Mouse (Mus musculus) adrenal gland, adult 2 months (tissue): ENCODE data around the gene Rhbdf2. TPM values are rescaled to one million over a fixed set of nuclear protein-coding genes. Genes with fewer than 3 reads are reported as not detected.
A peak's percentile ranks its signal among the peaks of the same experiment; 100 is the strongest.
"Not testable (repeated sequence)": the region's sequence is repeated elsewhere in the genome, so short reads cannot be mapped to it uniquely, and the experiment has no call there.

ENCODE experiments used
- DNase-seq: peaks from one replicate; pipeline ENCODE4 v3.0.0; 2021
- long read RNA-seq: library from polyadenylated mRNA; stranded (forward); transcript quantifications from one replicate; pipeline ENCODE4 v2.0.0, GENCODE M21; 2021
- polyA plus RNA-seq: library from polyadenylated mRNA; depleted of rRNA; stranded (reverse); fragments of >200 nt; gene quantifications from 2 replicates; pipeline ENCODE4 v1.2.3, GENCODE M21; 2012; rRNA removed
- total RNA-seq, 2 experiments: library from RNA; stranded (reverse); gene quantifications; 2 replicates each; pipeline ENCODE4 v1.2.3; 2021

The Rhbdf2 gene
- 10 to 100 TPM in 1 of 2 experiments, 1 to 10 TPM in 1; 8.2 to 22.7 TPM for total RNA-seq
- polyA plus RNA-seq = 41.1 and 56.8 TPM in 2 replicates
- long read RNA-seq, partial matches to known transcripts = 1 of 9 reads
- long read RNA-seq, other reads (novel, unspliced or antisense) = 4 of 9 reads

GRCm38 (mm10) chr11:116626299-116627071, at the start of gene Rhbdf2:
Rhbdf2 (minus strand) TSS chr11:116627019.
- no peak for DNase-seq

- no peak for DNase-seq
Measured at GRCm38 (mm10) chr11:116676175-116676976, 49.6 kb upstream of the Rhbdf2 start.

- peak; percentile 86 for DNase-seq
Measured at GRCm38 (mm10) chr11:116675429-116675828, 48.6 kb upstream of the Rhbdf2 start.

- DNase-seq = peak; percentile 79
Measured at GRCm38 (mm10) chr11:116674616-116675379, 48.0 kb upstream of the Rhbdf2 start.

DNA sequence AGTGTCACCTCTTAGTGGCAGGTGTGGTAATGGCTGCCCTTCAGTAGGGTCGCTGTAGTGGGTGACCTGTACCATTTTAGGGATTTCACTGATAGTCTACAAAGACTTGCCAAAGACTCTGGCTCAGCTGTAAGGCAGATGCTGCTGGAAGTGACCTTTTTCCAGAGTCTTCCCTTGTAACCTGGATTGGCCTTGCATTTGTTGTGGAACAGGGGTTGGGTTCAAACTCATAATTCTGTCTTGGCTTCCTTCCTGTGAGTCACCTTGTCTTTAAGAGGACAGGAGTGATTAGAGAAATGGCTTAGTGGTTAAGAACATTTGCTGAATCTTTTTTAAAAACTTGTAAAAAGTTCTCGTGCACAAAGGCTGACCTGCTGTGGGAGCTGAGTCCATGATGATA, 46.6 kb upstream of the Rhbdf2 start:
- no peak for DNase-seq

DNA sequence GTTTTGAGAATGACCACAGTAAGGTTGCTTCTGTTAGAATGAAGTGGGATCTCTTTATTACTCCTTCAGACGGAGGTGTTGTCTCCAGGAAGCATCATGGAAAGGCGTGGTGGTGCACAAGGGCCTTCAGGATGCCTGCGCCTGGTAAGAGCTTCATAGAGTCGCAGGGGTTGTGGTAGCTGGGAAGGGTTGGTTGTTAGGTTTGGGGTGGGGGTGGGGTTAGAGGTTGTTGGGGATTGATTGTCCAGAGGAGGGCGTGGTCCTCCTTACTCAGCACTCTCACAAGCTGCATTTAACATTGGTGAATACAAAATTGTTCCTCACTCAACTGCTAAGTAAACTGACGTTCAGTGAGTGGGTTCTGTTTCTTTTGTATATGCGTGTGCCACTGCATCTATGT, 45.8 kb upstream of the Rhbdf2 start:
- DNase-seq = no peak

- no peak for DNase-seq
Measured at GRCm38 (mm10) chr11:116671845-116672434, 45.1 kb upstream of the Rhbdf2 start.

- DNase-seq = peak; percentile 96
Measured at GRCm38 (mm10) chr11:116671112-116671844, 44.5 kb upstream of the Rhbdf2 start.

DNA sequence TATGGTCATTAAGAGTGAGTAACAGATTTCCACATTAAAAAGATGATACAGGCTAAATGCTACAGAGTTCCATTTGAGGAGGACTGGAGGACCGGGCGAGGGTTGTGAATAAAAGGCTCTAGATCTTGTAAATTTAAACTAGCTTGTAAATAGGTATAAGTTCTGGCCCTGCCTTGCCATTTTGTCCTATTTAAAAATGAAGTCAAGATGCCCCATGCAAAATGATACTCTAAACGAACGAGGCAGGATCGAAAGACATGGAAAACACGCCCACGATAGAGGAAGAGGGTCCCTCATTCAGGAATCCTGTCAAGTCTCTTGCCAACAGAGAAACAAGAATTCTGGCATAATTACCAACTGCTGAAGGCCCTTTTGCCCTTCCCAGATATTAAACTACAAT, 43.6 kb upstream of the Rhbdf2 start:
- DNase-seq = no peak

GRCm38 (mm10) chr11:116669787-116670365, 43.1 kb upstream of the Rhbdf2 start:
- no peak for DNase-seq

DNA sequence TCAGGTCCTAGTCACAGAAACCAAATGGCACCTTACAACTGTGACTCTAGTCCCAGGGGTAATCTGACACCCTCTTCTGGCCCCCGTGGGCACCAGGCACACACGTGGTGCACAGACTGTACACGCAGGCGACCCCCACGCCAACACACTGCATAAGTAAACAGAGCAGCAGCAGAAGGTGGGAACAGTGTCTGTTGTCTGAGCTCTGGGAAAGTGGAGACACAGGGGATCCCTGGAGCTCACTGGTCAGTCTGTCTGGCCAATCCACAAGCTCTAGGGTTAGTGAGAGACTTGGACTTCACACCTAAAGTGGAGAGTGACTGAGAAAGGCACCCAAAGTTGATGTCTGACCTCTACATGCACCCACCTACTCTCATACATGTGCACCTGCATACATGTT, 42.5 kb upstream of the Rhbdf2 start:
- DNase-seq = no peak

DNA sequence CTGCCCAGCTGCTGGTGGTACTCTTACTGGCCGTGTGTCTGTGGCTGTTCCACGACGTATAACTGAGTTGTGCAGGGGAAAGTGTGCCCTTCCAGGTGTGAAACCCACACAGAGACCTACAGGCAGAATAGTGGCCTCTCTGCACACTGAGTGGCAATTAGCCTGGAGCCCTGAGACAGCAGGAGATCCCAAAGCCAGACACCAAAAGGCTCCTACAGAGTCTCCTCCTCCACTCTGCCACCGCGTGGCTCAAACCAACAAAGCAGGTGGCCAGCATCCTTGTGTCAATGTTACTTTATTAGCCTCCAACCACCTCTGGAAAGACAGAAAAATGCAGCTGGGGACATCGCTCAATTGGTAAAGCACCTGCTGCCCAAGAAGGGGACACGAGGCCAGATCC, 42.0 kb upstream of the Rhbdf2 start:
- no peak for DNase-seq

DNA sequence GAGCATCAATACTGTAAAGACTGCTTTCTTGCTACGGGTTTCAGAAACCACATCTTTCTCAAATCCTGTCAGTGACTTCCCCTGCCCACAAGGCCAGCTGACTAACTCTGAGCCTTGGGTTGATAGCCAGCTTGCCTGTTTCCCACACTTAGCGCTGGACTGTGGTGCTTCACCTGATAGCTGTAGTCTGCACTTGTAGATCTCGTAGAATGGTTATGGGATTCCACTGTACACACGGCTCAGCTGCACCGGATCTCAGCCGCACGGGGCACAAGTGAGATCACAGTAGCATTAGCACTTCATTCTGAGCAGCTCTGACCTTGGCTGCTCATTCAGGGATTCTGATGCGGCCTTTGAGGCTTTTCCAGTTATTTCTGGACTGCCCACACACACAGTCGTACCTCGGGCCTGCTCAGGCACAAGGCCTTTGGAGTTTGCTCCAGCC, 41.6 kb upstream of the Rhbdf2 start:
- peak; percentile 85 for DNase-seq

DNA sequence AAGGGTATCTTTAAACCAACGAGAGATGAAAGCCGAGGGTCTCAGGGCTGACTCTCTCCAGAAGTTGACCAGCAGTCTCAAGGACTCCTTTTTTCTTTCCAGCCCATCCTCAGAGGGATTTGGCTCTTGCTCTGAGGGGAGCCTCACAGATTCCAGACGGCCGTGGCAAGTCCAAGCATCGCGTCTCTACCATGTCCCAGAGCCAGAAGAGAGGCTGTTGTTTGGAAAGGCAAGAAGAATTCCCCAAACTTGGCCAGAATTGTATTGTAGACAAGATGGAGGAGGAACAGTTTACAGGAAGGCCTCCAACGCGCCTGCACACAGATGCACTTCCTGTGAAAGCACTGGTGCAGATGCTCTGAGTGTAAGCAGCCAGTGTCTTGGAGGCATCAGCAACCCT, 41.1 kb upstream of the Rhbdf2 start:
- peak; percentile 4 for DNase-seq

DNA sequence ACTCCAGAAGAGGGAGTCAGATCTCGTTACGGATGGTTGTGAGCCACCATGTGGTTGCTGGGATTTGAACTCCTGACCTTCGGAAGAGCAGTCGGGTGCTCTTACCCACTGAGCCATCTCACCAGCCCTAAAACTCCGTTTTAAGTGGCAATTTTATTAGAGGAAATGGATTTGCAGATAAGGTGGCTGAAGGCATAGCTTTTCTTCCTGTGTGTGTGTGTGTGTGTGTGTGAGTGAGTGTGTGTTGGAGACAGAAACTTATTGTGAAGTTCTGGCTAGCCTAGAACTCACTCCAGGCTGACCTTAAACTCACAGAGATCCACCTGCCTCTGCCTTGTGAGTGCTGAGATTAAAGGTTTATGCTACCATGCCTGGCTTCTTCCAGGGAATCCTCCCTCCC, 40.2 kb upstream of the Rhbdf2 start:
- not testable (repeated sequence) for DNase-seq

DNA sequence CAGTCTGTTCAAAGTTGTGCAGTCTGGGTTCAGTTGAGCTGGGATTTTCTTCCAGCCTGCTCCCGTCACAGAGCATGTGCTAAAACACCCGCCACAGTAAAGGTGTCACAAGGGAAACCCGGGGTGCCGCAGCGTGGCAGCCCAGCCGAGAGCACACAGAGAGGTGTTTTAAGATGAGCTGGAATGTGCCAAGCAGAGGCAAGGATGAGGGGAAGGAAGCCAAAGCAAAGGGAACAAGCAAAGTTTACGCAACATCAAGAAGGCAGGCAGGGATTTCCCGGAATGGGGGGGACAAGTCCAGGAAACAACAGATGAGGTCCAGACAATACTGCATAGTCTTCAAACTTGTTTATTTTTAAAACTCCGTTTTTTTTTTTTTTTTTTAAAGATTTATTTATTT, 39.7 kb upstream of the Rhbdf2 start:
- DNase-seq = no peak

DNA sequence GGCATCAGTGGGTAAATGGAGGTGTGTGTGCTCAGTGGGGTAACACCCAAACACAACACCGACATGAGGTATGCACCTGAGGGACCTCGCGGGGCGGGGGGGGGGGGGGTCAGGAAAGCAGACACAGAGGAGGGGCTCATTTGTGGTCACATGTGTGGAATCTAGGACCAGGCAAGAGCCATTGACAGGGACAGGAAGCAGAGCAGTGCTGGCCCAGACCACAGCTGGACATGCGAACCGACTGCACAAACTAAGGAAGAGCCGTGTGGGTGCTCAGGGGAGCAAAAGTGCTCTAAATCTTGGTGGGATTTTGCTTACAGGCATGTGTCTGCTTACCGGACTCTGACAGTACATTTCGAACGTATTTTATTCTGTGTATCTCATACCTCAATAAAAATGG, 38.5 kb upstream of the Rhbdf2 start:
- DNase-seq = no peak

- peak; percentile 89 for DNase-seq
Measured at GRCm38 (mm10) chr11:116661948-116662377, 35.1 kb upstream of the Rhbdf2 start.

- DNase-seq = peak; percentile 74
Measured at GRCm38 (mm10) chr11:116661291-116661947, 34.6 kb upstream of the Rhbdf2 start.

- DNase-seq = no peak
Measured at GRCm38 (mm10) chr11:116660181-116660580, 33.4 kb upstream of the Rhbdf2 start.
